Mouse (Mus musculus) thymus, postnatal 25 days (tissue): ENCODE data around the gene Ubtd2.

Experiments
- DNase-seq: peaks from one replicate; pipeline ENCODE4 v3.0.0; 2022

Ubtd2 gene

DNA sequence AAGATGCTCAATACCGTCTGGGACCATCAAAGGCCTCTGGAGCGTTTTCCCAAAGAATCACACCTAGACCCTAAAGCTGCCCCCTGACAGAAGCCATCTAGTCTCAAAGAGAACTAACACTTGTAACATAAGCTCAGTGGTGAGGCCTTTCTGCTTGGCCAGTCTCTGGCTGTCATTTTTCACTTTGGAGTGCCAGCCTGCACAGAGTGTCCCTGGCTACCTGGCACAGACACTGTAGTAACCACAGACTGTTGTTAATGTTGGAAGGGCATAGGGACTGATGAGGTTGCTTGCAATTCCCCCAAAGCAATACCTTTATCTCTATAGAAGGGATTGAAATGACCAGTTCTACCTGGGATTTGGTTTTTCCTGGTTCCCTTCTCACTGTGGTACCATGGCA lies 66.1 kb downstream of the Ubtd2 start:
- no peak for DNase-seq

DNA sequence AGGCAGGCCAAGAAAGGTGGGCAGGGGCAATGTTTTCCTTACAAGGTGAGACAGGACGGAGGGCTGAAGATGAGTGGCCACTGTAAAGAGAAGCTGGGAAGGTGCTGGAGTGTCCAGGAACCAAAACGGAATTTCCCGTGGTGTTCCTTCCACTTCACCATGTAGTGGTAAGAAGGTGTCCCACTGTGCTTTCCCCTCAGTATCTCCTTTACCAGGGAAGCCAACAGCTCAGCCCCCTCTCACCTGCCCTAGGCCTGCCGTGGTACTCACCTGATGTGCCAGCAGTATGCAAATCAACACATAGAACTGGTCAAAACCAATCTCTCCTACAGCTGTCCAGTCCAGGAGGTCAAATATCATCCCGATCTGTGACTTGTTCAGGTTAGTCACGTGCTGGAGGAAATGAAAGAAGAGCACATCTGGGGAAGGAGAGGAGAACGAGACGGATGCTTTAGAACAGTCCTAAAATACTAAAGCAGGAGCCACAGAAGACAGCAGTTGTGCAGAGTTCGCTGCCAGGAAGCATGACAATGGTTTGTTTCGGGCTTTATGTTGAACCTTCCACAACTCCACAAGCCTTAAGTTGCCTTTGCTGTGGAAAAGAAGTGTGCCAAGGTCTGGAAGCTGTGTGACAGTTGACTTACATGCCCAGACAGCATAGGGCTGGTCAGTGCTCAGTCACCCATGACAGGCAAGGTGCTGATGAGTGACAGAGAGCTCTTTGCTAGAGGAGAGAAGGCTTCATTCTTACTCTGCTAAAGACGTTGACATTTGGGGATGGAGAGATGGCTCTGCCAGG lies 69.2 kb downstream of the Ubtd2 start:
- DNase-seq = no peak

DNA sequence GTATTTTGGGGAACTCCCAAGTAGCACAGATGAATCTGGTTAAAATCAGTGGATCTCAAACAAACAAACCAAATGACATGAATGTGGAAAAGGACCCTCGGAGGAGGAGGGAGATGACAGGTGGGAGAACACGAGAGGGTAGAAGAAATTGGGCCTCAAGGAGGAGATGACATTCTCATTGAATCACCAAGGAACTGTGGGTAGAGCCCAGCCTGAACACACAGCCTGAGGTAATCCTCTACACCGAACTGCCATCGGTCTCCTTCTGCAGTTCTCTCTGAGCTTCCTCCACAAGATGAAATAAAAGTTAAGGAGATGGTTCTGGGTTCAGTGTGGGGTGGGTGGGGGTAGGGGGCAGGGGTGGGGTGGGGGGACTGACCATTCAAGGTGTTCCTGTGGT lies 71.8 kb downstream of the Ubtd2 start:
- no peak for DNase-seq

DNA sequence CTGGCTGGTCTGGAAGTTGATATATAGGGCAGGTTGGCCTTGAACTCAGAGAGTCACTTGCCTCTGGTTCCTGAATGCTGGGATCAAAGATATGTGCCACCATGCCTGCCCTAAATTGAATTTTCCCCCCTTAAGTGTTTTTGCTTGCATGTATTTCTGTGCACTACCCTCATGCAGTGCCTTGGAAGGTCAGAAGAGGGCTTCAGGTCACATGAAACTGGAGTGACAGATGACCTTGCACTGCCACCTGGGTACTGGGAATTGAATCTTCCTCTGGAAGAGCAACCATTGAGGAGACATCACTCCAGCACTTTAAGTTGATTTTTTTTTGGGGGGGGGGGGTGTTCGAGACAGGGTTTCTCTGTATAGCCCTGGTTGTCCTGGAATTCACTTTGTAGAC lies 75.0 kb downstream of the Ubtd2 start:
- no peak for DNase-seq

DNA sequence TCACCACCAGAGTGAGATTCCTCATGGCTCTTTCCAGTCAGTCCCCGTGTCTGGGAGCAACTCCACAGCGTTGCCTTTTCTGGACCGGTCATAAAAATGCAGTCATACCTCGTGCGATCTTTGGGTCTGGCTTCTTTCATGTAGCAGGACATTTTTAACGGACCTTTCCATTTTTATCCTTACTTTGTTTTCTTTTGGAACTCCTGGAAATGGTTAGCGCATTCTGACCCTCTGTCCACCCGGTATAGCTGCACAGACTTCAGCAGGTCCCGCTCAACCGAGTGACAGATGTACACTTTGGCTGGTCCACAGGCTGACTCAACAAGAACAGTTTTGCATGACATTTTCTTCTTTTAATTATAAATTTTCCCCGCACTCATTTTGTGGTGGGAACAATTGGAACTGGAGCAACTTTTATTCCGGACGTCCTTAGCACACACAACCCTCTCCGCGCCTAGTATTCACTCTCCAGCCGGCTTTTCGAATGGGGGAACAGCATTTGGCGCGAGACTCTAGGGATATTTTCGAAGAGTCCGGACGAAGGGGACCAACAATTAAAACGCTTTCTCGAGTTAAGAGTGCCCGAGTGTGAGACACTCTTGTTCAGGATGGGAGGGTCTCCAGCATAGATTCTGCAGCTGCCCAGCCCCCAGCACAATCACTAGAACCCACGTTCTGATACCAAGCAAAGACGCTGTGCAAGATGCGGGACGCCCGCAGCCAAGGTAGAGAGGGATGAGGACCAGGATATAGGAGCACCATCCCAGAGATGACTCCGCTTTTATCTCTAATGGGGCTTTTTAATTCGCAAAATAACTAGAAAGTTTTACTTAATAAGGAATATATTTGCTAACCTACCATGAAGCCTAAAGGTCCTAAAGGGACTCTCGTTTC lies 76.9 kb downstream of the Ubtd2 start, which contains the start of gene Efcab9:
Gene Efcab9 (minus strand): TSS at position 211 of the 894 bp plus-strand sequence.
- no peak for DNase-seq

DNA sequence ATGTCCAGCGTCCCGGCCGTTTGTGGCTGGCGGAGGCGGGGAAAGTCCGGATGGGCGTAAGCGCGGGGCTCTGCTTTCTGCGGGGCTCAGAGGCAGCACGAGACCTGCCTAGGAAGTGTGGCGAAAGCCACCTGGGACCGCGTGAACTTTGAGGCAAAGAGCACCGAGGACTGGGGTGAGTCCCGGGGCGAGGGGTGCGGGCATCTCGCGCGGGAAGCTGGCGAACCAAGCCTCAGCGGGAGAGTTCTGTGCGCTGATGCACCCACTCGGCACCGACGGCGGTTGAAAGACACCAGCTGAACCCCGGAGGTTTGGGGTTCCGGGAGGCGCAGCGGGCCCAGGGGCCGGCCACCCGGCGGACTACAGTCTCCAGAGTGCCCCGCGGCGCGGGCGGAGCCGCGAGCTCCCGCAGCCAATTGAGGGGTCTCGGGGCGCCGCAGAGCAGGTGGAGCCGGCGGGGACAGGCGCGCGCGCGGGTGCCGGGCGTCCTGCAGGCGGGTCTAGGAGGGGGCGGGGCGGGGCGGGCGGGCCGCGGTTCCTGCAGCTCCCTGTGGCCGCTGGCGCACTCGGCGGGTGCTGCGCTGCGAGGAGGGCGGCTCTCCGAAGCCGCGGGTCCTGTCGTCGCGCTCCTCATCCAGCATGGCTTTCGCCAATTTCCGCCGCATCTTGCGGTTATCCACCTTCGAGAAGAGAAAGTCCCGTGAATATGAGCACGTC lies 77.8 kb downstream of the Ubtd2 start, which contains the start of gene Stk10:
Gene Stk10 (plus strand): TSS at position 541 of the 717 bp plus-strand sequence.
- DNase-seq = peak; percentile 94

DNA sequence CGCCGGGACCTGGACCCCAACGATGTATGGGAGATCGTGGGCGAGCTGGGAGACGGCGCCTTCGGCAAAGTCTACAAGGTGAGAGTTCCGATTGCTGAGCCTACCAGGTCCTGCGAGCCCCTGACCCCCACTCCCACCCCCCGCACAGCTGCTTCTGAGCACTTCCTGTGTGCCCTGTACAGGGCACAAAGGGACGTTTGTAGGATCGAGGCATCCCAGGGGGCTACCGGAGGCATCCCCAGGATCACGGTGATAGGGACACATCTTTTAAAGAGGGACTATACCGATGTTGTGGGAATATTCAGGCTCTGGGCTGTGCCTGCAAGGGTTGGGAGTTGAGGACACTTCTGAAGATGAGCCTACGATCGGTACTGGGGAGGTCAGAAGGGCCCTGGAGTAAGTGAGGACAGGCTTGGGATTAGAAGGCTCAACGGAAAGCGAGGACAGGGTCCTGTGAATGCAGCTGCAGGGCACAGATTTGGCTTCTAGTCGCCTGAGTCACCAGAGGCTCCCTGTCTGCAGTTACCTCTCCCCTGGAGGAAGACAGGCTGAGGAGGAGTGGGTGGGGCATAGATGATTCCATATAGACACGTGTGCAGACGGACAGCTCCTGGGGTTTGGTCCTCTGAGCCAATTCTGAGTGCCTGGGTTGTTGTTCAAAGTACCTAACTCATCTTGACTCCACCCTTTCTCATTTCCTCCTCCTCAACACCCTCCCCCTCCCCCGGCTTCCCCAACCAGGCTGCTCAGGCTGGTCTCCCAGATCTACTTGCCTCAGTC lies 78.5 kb downstream of the Ubtd2 start:
- DNase-seq = peak; percentile 79

DNA sequence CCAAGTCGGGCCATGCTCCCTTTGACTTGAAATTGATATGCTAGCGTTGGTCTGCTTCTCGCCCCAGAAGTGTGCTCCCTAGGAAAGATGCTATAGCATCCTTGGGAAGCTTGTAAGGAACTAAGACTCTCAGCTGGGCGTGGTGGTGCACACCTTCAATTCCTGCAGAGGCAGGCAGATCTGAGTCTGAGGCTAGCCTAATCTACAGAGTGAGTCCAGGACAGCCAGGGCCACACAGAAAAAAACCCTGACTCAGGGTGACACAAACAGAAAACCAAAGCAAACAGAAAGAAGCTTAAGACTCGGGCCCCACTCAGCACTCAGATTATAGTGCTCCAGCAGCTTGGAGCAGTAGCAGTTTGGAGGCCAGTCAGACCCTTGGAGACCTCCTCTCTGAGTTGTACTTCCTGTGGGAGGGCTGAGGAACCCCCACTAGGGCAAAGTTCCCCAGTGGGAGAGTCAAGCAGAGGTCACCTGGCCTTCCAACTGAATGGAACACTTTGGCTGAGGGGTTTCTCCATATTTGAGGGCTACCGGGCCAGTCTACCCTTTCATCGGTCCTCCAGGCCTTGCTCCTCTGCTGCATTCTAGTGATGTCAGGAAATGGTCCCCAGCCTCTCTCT lies 79.4 kb downstream of the Ubtd2 start:
- no peak for DNase-seq

DNA sequence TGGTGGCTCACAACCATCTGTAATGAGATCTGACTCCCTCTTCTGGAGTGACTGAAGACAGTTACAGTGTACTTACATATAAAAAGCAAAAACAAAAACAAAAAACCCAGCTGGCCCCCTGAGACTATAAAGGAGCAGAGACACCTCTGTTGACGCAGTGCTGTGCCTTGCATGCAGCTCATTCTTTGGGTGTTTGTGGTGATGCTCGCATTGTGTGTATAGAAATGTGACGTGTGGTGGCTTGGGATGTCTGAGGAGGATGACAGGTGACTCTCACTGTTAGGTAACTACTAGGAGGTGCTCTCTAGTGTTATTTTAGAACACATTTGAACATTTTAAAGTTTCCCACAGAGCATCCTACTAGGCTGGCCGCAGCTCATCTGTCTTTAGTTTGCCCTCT lies 80.5 kb downstream of the Ubtd2 start:
- no peak for DNase-seq

DNA sequence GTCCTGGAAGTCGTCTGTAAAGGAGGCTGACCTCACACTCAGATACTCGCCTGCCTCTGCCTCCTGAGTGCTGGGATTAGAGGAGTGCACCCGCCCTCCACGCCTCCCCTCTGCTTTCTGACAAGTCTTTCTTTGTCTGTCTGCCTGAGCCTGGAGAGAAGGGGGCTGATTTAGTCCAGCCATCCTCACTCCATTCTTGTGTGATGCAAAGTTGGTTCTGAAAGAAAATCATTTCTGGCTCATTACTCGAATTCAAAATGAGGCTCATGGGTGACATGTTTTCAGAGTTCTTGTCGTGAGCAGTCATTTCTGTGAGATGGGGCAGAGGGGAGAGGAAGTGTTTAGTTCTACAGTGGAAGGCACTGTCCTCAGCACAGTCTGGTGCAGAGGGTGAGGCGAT lies 81.8 kb downstream of the Ubtd2 start:
- DNase-seq = no peak

DNA sequence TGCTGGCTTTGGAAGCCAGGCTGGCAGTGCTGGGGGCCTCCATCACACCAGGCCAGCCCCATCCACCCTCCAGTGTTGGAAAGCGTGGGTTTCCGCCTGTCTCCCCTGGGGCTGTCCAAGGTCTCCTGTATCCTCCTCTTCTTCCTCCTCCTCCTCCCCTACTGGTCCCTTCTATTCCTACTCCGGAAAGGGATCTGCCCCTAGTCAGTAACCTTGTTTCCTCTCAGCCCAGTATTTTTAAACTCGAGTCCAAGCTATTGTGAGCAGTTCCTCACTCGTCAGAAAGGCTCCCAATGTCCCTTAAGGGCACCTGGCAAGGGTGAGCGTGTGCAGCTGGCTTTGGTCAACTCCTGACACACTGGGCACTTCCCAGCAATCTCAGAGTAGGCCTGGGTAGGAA lies 83.3 kb downstream of the Ubtd2 start:
- DNase-seq = no peak

DNA sequence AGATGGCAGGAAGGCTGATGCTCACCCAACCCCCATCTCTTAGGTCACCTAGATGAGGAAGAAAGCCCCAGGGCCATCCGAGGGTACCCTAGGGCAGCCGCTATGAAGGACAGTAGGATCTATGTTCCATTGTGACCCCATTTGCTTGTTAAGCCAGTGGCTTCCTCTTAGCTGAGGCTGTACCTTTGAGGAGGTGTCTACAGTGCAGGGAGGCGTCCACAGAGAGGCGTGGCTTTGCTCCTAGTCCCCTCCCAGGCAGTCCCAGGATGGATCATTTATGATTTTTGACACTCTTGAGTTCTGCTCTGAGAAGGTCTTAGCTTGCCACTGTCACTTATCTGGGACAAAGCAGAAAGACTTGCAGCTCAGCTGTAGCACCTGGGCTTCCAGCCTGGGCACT lies 83.7 kb downstream of the Ubtd2 start:
- no peak for DNase-seq

DNA sequence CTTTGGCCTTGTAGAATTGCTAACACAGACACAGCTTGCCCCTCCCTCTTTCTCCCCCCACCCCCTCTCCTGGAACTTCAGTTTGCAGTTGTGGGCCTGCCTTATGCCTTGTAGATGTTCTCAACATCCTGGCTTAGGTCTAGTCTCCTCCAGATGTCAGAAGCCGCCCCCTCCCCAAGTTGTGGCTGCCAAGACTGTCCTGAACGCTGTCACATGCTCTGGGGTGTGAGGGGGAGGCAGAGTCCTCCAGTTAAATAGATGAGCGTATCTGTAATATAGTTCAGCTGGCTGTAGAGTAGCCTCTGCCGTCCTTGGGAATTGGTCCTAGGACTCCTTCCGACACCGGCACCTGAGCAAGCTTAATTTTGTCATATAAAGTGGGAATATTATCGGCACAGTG lies 84.5 kb downstream of the Ubtd2 start:
- no peak for DNase-seq

DNA sequence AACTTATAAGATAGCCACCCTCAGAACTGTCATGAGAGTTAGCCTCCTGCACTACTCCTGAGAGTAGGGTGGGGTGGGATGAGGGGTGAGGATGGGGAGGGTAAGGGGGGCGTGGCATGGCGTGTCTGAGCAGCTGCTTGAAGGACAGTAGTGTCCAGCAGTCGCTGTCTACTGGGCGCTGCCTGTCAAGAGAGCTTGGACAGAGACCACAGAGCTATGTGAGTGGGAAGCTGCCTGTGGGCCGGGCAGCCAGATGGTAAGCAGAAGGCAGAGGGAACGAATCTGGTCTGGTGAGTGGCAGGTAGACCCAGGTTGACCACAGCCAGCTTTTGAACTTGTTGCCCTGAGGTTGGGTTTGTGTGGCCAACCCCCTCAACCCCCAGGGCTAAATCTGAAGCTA lies 85.3 kb downstream of the Ubtd2 start:
- DNase-seq = no peak

DNA sequence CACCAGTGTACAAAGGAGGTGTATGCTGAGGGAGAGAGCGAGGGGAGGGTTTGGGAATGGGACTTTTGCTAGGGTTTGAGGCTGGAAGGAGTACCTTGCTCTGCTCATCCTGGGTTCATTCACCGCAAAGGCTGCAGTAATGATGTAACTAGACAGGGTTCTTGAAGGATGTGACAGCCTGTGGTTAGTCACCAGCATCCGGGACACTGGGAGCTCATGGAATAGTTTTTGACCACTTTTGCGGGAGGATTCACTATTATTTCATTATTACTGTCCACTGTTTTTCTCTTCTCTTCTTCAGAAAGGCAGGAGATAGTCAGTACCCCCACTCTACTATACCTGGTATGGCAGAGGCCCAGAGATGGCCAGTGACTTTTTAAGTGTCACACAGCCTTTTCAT lies 87.0 kb downstream of the Ubtd2 start:
- DNase-seq = no peak

DNA sequence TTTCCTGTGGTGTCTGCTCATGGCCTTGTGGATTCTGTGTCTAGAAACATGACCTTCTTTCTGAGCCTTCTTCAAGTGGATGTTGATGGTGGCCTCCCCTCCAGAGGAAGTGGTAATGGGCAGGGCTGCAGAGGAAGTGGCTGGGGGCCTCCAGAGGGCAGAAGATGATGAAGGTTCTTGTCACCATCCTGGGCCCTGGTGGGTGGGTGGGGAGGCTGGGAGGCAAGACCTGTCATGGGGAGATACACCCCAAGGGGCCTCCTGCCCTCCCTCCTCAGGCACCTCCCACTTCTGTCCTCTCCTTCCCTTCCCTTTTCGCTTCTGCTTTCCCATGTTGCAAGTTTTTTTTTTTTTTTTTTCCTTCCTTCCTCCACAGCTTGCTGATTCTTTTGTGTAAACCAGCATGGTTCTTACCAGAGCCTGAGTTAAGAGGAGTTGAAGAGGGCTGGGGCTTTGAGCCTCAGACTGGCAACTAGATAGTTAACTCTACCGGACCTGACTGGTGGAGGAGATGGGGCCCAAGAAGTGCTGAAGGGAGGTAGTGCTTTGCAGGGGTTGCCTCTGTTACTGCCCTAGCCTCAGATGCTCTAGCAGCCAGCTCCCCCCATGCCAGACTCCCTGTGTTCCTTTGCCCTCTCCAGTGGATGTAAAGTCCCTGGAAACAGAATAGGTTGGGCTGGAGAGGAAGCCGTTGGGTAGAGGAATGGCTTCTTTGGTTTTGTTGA lies 87.7 kb downstream of the Ubtd2 start:
- peak; percentile 79 for DNase-seq

DNA sequence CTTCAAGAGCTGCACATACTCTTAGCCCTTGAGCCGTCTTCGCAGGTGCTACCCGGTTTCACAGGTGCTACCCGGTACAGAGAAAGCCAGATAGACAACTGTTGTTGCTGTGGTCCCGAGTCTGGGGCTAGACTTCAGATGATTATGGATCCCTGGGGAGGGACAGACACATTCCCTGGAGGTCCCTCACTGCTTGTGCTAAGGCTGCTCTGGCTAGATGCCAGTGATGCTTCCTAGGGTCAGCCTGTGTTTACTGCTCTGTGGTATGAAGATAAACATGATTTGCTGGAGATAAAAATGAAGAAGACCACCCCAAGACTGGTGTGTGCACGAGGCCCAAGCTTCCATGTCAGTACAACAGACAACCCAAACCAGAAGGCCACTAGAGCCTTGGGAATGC lies 88.9 kb downstream of the Ubtd2 start:
- DNase-seq = no peak

DNA sequence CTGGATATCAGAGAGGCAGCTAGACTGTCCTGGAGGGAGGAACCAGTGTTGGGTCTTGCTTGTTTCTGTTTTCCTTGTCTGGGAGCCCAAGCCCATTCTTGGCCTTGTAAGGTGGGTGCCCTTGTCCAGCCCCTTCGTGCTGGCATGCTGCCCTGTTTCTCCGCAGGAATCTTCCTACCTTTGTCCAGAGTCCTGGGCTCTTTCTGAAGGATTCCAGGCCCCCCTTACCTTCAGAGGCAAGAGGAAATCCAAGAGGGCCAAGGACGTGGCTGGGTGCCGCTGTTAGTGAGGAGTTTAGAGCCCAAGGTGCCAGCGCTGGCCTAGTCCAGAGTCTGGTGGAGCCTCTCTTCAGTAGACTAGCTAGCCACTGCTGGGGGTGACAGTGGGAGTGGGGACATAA lies 89.3 kb downstream of the Ubtd2 start:
- no peak for DNase-seq

DNA sequence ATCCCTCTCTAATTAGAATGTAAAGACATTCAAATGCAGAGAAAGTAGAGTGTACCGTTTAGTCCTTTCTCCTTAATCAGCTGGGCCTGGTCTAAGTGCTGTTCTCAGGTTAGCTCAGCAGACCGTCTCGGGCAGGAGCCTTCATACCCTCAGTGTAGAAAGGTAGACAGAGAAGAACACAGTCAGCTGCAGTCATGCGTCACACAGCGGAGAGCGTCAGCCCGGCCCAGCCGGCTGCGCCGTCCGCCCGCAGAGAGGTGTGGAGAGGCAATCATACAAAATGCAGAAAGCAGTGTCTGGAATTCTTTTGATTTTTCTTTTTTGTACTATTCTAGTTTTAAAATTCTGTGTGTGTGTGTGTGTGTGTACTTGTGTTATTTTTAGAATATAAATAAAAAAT lies 90.4 kb downstream of the Ubtd2 start:
- no peak for DNase-seq

DNA sequence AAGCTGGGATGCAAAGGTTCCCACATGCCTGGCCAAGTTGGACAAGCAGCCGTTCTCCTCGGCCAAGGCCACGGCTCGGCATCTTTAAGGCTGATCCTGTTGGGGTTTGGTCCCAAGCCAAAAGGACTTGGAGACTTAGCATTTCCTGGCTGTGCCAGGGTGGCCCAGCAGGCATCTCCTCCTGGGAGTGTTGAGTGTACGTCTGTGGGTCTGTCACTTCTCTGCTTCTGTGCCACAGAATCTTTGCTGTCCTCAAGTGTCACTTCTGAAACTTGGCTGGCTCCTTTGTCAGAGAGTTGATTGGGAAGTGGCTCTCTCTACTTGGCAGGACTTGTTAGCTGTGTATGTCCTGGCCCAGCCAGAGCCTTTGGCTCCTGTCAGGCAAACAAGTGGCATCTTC lies 91.3 kb downstream of the Ubtd2 start:
- DNase-seq = no peak

DNA sequence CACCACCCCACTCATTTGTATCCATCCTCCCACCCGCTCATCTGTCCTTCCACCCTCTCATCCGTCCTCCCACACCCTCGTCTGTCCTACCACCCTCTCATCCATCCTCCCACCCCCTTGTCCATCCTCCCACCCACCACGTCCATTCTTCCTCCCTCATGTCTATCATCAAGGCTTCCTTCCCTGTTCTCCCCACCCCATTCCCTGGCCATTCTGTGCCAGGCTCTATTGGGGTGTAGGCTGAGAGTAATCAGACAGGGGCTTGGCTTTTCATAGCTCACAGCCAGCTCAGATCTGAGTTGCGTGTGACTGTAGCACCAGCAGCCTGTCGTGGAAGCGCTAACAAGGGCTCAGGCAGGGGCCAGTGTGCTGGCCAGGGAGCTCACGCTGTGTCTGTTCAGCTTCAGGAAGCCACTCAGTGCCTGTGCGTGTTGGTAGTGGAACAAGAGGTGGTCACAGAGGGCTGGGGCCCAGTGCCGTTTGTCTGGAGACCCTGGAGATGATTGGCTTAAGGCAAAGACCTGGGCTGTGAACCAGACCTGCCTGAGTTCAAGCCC lies 92.3 kb downstream of the Ubtd2 start:
- DNase-seq = no peak
